Mouse (Mus musculus) layer of hippocampus, adult 9-10 months (tissue): ENCODE data around the gene Btd.
"Not testable (repeated sequence)": the region's sequence is repeated elsewhere in the genome, so short reads cannot be mapped to it uniquely, and the experiment has no call there.

ENCODE experiments used
- DNase-seq: peaks from one replicate; pipeline ENCODE4 v3.0.0; 2022; ENCODE audit warnings: low spot score

Gene Btd

GRCm38 (mm10) chr14:31640890-31641505 lies at the start of gene Btd, which contains the start of gene Hacl1:
Btd (plus strand) TSS chr14:31641028.
Hacl1 (minus strand) TSS chr14:31641286.
- DNase-seq, result no peak

- no peak for DNase-seq
Measured at GRCm38 (mm10) chr14:31591243-31591642, 49.6 kb upstream of the Btd start, which contains the start of gene Colq. Colq (minus strand) TSS chr14:31591343.

- no peak for DNase-seq
Measured at GRCm38 (mm10) chr14:31593036-31593435, 47.8 kb upstream of the Btd start.

DNA sequence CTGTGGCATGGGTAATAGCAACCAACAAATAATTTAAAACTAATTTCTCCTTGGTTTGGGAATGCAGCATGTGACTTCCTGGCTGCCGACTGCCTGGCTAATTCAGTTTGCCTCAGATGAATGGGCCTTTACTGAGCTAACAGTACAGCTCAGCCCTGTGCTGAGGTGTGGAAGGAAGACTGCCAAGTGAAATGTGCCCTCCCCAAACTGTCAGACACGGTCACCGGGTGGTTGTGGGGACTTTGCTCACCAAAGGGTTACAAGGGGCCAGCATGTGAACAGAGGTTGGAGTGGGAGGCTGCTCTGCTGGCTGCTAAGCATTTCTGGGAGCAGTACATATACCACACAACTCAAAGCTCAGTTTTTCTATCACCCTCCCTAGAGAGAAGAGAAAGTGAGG lies 46.1 kb upstream of the Btd start:
- no peak for DNase-seq

- no peak for DNase-seq
Measured at GRCm38 (mm10) chr14:31596408-31596807, 44.4 kb upstream of the Btd start.

DNA sequence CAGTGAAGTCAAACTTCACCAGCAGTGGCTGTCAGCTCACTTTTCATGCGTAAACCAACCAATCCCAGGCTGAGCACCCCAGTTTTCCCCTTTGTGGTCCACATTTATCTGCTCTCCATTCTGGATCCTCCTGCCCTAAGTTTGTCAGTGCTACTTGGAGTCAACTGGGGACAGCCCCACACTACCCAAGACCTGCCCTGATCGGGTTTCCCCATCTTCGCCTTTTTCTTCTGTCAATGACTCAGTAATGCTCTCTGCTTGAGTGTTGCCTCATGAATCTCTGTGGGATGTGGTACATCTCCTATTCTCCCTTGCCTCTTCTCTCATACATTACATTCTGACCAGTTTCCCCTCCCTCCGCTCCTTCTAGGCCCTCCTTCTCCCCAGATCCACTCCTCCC lies 43.4 kb upstream of the Btd start:
- no peak for DNase-seq

DNA sequence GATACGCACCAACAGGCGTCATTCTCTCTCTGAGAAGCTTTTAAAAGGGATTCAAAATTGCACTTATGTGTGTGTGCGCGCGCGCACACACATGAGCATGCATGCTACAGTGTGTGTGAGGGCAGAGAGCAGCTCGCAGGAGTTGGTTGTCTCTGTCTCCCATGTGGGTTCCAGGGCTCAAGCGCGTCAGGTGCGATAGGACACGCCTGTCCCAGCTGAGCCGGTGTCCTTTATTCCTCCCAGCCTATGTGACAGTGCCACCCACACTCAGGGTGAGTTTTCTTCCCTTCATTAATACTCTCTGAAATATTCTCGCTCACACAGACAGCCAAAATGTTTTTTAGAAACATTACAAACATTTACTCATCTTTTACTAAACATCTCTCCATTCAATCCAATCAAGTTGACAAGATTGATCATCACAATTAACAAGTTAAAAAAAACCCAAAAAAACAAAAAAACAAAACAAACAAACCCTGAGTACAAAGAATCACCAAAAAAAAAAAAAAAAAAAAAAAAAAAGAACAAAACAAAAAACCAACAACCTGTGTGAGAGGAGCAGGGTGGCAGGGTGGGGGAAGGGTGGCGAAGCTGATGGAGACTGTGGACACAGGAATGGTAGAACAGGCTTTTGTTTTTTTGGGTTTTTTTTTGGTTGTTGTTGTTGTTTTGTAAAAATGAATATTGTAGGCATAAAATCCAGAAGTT lies 38.8 kb upstream of the Btd start:
- no peak for DNase-seq

- DNase-seq, result not testable (repeated sequence)
Measured at GRCm38 (mm10) chr14:31602616-31602979, 38.2 kb upstream of the Btd start.

DNA sequence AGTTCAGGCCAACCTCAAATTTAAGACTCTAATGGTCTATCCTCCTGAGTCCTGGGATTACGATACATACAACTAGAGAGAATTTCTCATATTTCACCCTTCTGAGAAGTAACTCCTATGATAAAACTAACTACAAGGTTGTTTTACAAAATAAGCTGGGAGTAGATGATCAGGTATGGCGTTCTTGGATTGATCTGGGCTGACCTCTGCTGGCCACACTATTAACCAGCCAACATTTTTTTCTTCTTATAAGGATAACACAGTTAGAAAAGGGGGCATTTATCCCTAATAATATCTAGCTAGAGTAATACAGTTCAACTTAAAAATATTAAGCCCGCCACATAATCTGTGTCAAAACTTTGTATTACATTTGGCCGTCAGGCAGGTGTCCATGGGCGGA lies 35.9 kb upstream of the Btd start:
- DNase-seq, result no peak

- no peak for DNase-seq
Measured at GRCm38 (mm10) chr14:31605514-31605913, 35.3 kb upstream of the Btd start.

DNA sequence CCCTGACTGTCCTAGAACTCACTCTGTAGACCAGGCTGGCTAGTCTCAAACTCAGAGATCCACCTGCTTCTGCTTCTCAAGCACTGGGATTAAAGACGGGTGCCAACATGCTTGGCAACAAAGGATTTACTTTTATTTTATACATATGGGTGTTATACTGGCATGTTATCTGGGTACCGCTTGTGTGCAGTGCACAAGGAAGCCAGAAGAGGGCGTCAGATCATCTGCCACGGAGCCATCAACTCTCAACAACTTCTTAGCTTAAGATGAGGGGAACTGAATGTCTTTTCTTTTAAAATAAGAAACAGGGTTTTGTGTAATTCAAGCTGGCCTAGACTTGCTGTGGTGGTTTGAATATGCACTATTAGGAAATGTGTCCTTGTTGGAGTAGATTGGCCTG lies 28.8 kb upstream of the Btd start:
- DNase-seq, result no peak

DNA sequence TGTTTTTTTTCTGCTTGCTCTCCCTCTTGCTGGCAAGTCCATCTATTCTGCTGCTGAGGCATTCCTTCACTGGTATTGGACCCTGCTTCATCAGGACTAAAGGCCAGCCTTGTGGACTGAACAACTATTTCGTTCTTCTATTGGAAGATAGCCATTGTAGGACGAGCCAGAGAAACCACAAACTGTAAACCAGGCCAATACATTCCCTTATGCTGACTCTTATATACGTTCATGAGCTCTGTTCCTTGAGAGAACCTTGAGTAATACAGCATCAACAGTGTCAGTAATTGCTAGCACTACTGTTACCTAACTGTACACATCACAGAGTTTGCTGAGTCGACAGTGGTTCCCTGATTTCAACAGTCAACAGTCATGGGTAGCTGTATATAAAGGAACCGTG lies 27.2 kb upstream of the Btd start:
- no peak for DNase-seq

DNA sequence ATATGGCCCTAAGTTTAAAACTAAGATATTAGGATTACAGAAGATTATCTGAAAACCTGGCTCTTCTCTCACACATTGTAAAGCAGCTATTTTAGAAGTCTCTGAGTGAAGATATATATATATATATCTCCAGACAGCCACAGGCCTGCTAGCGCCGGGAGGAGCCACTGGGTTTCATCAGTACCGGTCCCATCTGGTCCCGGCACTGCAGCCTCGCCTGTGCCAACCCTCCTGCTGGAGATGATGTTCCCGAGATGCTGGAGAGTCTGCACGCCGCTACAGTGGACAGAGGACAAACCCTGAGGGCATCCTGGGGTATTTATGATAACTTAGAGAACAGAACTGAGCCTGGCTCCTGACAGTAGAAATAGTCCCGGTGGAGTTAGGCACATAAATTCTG lies 23.6 kb upstream of the Btd start:
- no peak for DNase-seq

- DNase-seq, result no peak
Measured at GRCm38 (mm10) chr14:31617997-31618396, 22.8 kb upstream of the Btd start.

DNA sequence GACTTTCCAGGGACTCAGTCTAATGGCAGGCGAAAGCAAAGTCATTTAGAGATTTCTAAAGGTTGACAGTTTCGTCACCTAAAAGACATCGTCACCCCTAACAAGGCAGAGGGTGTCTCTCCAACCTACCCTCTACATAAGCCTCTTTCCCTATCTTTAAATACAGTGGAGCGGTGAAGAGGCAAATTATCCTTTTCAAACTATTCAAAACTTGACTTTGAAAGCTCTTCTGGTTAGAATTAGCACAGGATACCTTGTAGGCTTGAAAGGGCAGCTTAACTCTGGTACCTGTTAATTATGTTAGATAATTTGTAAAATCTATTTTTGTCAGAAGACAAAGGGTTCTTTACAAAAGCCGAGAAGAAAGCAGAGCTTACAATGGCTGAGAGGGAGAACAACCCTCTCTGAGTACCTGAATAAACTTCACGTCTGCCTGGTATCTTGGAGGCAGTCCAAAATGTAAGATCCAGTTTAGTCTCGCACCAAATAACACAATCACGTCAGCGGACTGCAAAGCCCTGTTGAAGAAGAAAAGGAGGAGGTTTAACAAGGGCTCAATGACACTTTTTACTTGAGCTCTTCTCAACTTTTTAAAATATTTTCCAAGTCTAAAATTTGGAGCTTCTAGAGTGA lies 20.1 kb upstream of the Btd start:
- no peak for DNase-seq

DNA sequence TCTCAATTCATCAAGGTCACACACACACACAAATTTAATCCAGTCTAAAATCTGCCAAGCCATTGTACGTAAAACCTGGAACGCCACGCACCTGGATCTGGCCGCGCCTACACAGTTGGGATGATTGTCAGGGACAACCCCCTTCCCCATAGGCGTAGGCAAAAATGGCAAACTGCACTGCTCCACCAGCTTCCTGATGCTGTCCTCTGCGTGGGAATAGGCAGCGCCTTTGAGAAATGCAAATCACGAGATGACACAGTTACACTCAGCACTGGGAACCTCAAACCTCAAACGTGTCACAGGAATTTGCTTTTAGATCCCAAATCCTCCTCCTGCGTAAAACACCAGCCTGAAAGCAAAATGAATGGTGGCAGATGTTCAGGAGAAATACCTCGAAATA lies 18.1 kb upstream of the Btd start:
- no peak for DNase-seq

- DNase-seq, result no peak
Measured at GRCm38 (mm10) chr14:31630677-31631076, 10.2 kb upstream of the Btd start.

GRCm38 (mm10) chr14:31640346-31640889 lies 410 bp upstream of the Btd start, which contains the start of gene Gm49387:
Gm49387 (minus strand) TSS chr14:31640878.
- DNase-seq, result no peak

DNA sequence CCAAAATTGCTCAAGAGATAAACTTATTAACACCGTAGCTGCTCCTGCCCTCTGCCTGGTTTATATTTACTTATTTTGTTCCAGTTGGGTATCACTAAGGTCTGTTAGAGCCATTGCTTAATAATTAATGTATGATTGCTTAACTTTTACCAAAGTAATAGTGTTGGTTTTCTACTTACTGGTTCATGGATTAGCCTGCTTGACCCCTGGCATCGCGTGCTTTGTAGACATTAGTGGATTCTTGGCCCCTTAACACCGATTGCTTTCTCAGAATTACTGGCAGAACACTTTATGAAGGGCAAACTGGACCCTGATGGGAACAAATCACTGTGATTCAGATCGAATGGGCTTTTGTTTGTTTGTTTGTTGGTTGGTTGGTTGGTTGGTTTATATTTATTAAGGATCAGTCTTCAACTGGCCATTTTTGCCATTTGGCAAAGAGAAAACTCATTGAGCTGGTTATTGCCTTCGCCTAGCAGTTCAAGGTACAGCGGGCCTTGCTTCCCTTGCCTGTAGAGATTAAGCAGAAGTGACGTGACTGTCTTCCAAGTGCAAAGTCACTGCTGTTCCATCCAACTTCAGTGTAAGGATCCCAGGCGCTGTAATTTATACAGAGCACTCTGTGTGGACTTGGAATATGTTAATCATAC lies 803 bp downstream of the Btd start:
- DNase-seq, result no peak

DNA sequence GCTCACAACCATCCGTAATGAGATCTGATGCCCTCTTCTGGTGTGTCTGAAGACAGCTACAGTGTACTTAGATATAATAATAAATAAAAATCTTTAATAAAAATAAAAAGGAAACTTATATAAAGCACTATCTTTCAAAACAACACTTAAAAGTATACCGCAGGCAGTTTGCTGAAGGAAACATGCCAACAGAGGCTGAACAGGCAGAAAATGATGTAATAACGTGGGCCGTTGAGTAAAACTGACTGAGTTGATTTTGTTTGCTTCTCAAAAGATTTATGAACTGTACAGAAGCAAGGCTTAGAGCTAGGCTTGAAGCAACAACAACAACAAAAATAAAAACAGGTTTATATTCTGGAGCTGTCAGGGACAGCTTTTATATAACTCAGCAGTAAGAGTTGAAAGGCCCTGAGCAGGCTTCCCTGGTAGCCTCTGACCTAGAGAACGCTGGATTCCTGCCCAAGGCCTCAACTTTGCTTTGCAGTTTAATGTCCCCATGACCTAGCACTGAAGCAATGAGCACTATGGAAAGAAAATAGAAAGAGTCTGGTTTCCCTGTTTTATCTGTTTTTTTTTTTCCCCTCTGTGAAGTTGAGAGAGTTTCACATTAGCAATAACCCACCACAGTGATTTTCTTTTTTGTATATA lies 3.5 kb downstream of the Btd start:
- DNase-seq, result no peak

DNA sequence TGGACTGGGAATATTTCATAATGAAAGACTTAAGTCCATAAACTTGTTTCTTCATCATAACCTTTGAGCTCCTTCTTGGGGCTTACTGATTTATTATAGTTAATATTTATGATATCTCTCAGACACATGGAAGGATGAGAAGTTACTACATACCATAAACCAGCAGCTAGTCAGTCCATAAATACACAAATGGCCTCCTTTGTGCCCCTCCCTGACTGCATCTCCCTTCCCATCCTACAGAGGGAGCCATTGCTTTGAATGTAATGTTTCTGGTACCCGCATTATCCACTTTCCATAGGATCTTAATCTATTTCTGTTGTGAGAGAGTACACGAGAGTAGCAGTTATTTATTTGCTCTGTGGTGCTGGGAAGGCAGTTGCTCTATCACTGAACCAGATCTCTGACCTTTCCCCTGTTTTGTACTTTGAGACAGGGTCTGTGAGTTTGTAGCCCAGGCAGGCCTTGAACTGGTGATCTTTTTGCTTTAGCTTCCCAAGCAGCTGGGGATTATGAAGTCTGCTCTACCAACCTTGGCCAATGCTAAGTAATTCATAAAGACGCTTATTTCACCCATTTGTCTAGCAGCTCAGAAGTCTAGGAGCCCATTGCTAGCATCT lies 4.2 kb downstream of the Btd start:
- no peak for DNase-seq

DNA sequence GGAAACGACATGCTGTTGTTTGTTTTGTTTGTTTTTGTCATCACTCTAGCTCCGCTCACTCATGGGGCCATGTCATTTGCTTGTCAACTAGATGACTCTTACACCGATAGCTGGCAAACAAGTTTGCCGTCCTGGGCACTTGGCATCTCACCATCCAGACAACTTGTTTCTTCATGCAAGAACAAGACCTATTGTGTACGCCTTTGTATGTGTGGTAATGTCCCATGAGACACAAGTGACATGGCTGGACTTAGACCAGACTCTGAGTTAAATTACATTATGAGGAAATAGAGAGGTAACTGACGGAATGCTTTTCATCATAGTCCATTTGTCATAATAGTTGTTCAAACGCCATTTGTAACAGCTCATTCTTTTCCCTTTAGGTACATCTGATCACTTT lies 5.1 kb downstream of the Btd start:
- no peak for DNase-seq
